Mouse (Mus musculus): ENCODE results near the gene Adamts15. TPM values are rescaled to one million over a fixed set of nuclear protein-coding genes. Genes with fewer than 3 reads are reported as not detected.

The Adamts15 gene
- polyA plus RNA-seq, 1 experiment from 2014 or later = 1.6 TPM

DNA sequence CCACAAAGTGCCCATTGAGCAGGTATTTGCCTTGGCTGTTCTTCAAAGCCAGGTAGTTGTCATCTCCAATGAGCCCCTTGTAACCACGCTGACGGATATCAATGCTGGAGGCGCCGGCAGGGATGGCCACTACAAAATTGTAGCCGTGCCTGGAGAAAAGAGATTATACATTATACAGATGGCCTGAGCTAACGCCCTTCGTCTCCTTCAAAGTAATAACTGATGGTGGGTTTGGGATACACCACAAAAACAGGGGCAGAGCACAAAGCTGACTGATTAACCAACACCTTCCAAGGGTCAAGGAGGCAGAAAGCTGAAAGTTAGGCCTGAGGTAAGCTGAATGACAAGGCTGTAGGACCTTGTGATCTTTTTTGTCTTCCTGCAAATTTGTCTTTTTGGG lies 19.6 kb downstream of the Adamts15 start:
- Histone ChIP-seq H3K9ac (no peak overlapping the region), H3K27me3 (no peaks in the 10 kb centered on the region), H3K9me3 (replicated peaks) (no peaks in the 10 kb centered on the region), H3K4me1 (no peaks in the 10 kb centered on the region), H3K4me3 (no peak overlapping the region), H3K27ac (no peak overlapping the region), H3K36me3 (ENCODE audit: poor library complexity, severe bottlenecking) (no peaks in the 10 kb centered on the region), H3K4me2 (no peak overlapping the region)
- 94% methylated on average over 7 of the region's 7 CpGs for WGBS
- no peak for ATAC-seq

DNA sequence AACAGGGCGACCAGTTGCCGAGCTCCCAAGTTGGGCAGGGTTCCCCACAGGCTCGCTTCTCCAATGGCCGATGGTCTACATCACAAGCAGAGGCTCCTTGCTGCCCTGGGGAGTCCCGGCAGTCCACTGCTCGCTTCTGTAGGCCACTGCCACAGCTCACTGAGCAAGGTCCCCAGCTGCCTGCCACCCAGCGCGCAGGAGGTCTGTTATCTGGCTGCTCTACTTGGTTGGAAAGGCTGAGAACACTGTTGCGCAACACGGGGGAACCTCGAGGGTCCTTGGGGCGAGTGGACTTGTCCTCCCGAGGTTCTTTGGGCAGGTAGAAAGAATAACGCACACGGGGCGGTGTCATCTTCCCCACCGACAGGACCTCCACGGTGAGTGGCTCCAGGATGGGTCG lies 20.1 kb downstream of the Adamts15 start:
- Histone ChIP-seq H3K9me3 (replicated peaks) (no peaks in the 10 kb centered on the region), H3K9ac (no peak overlapping the region), H3K36me3 (ENCODE audit: poor library complexity, severe bottlenecking) (no peaks in the 10 kb centered on the region), H3K4me3 (no peak overlapping the region), H3K27me3 (no peaks in the 10 kb centered on the region), H3K4me2 (no peak overlapping the region), H3K27ac (no peak overlapping the region), H3K4me1 (no peaks in the 10 kb centered on the region)
- no peak for ATAC-seq
- WGBS = 95% methylated on average over 19 of the region's 19 CpGs

DNA sequence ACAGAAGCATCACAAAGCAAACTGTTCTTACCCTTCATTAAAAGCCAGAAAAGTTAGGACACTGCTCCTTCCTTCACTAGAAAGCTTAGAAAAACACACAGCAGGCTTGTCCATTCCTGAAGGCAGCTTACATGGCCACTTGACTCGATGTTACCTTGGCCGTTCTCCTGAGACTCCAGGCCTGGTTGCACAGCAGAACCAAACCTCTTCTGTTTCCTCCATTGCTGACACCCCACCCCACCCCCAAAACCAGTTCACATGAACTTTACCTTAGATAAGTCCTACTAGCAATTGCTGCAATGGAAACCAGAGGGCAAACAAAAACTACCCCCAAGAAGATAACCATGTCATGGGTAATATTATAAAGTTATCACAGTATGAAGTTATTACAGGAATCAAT lies 25.1 kb downstream of the Adamts15 start:
- no peaks in the 10 kb centered on the region for H3K36me3 ChIP-seq (ENCODE audit: poor library complexity, severe bottlenecking)
- no peak overlapping the region for H3K4me2 ChIP-seq
- WGBS = 77% methylated on average over 2 of the region's 2 CpGs
- ATAC-seq = no peak
- no peak overlapping the region for H3K4me3 ChIP-seq
- H3K27ac ChIP-seq = no peak overlapping the region
- no peaks in the 10 kb centered on the region for H3K9me3 ChIP-seq (replicated peaks)
- H3K27me3 ChIP-seq = no peaks in the 10 kb centered on the region
- peaks cover 7% of the 10 kb centered on the region; the same call in 1 of the 2 replicates for H3K4me1 ChIP-seq
- no peak overlapping the region for H3K9ac ChIP-seq

DNA sequence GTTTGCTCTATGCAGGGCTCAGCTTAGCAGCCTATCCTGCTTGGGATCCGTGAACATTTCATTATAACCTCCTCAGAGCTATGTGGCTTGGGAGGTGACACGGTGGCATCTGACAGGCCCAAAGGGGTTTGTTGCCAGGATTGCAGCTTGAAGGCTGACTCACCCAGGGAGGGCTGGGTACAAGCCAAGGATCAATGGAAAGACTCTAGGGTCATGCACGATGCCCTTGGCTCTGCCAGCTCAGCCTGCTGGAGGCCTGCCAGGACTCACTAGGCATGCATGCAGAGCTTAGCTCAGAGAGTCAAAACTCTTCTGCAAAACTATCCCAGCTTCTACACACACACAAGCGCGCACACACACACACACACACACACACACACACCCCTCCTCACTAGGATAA lies 25.5 kb downstream of the Adamts15 start:
- ATAC-seq = no peak
- 69% methylated on average over 5 of the region's 5 CpGs for WGBS
- H3K9me3 ChIP-seq (replicated peaks) = no peaks in the 10 kb centered on the region
- H3K4me3 ChIP-seq = no peak overlapping the region
- no peak overlapping the region for H3K9ac ChIP-seq
- H3K36me3 ChIP-seq (ENCODE audit: poor library complexity, severe bottlenecking) = no peaks in the 10 kb centered on the region
- peaks cover 7% of the 10 kb centered on the region; the same call in 1 of the 2 replicates for H3K4me1 ChIP-seq
- H3K27ac ChIP-seq = no peak overlapping the region
- no peak overlapping the region for H3K4me2 ChIP-seq
- no peaks in the 10 kb centered on the region for H3K27me3 ChIP-seq

DNA sequence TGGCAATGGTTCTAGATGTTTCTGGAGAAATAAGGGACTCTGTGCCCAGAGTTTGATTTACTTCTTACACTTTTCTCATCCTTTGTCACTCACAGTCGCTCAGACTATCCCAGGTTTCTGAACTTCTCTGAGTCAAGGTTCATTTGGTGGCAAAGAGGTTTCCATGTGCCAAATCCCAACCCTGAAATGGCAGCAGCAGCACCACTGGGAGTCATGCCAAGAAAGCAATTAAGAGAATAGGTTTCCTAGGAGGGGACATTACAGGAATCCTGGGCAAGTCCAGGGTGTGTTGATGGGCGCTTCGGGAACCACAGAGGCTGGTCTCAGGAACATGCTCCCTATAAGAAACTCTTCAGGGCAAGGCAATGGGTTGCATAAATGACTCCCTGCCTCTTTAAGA lies 26.6 kb downstream of the Adamts15 start:
- no peak overlapping the region for H3K27ac ChIP-seq
- H3K4me1 ChIP-seq = peaks cover 7% of the 10 kb centered on the region; the same call in 1 of the 2 replicates
- H3K36me3 ChIP-seq (ENCODE audit: poor library complexity, severe bottlenecking) = no peaks in the 10 kb centered on the region
- no peak overlapping the region for H3K9ac ChIP-seq
- 70% methylated on average over 3 of the region's 3 CpGs for WGBS
- no peaks in the 10 kb centered on the region for H3K27me3 ChIP-seq
- no peaks in the 10 kb centered on the region for H3K9me3 ChIP-seq (replicated peaks)
- no peak for ATAC-seq
- H3K4me3 ChIP-seq = no peak overlapping the region
- H3K4me2 ChIP-seq = no peak overlapping the region

DNA sequence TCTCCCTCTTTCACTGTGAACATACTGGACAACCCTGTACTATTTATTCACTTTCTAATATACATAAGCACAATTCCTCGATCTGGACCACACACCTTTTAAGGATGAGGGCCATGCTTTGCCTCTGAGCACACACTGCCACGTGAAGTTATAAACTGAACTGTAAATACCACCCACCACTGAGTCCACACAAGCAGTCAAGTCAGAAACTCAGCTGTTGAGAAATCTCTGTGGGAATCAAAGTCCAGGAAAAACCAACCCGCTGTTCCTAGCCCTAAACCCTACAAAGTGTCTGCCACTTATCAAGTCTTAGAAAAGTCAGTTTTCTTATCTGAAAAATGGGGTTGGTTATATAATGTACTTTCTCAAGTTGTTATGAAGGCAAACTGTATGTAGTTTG lies 36.0 kb downstream of the Adamts15 start:
- Histone ChIP-seq H3K27ac (no peak overlapping the region), H3K36me3 (ENCODE audit: poor library complexity, severe bottlenecking) (no peaks in the 10 kb centered on the region), H3K4me3 (no peak overlapping the region), H3K9me3 (replicated peaks) (no peaks in the 10 kb centered on the region), H3K4me2 (no peak overlapping the region), H3K4me1 (no peaks in the 10 kb centered on the region), H3K9ac (no peak overlapping the region), H3K27me3 (no peaks in the 10 kb centered on the region)
- WGBS = 88% methylated on average over 3 of the region's 3 CpGs
- no peak for ATAC-seq

DNA sequence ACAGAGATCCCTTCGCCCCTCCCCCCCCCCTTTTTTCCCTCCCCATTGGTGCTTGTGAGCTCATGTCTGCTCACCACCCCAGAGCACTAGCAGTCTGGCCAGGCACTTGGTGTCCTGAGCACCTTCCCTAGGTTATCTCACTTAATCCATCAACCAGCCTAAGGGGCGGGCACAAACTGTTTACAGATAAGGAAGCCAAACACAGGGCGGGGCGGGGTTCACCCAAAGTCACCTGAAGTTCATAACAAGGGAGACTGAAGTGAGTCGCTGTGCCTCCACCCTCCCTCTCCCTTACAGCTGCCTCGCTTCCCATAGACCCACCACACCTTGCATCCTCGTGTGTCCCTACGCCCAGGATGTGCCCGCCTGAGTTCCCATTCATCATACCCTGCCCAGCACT lies 41.7 kb downstream of the Adamts15 start:
- ATAC-seq = no peak
- WGBS = 88% methylated on average over 9 of the region's 9 CpGs

DNA sequence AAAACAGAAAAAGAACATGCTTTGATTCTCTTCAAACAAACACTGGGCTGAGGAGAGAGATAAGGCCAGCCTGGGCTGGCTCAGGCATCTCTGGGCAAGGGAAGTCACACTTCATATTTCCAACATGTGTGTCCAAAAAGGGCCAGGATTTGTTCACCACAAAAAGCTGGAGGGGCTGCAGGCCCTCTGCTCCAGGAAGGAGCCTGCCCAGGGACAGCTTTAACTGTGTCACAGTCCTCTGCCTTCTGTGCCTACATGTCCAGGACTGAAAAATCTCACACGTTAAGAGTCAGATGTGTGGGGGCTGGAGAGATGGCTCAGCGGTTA lies 42.3 kb downstream of the Adamts15 start:
- no peak for ATAC-seq
- 93% methylated on average over 2 of the region's 2 CpGs for WGBS
- Histone ChIP-seq H3K4me3 (no peak overlapping the region), H3K9me3 (replicated peaks) (no peaks in the 10 kb centered on the region), H3K27ac (no peak overlapping the region), H3K36me3 (ENCODE audit: poor library complexity, severe bottlenecking) (no peaks in the 10 kb centered on the region), H3K4me1 (no peaks in the 10 kb centered on the region), H3K9ac (no peak overlapping the region), H3K27me3 (no peaks in the 10 kb centered on the region), H3K4me2 (no peak overlapping the region)

More for the DNA sequence above, 41.7 kb downstream of the Adamts15 start:
- Histone ChIP-seq H3K9me3 (replicated peaks) (no peaks in the 10 kb centered on the region), H3K27me3 (no peaks in the 10 kb centered on the region), H3K4me2 (no peak overlapping the region), H3K27ac (no peak overlapping the region), H3K4me3 (no peak overlapping the region), H3K4me1 (no peaks in the 10 kb centered on the region), H3K9ac (no peak overlapping the region), H3K36me3 (ENCODE audit: poor library complexity, severe bottlenecking) (no peaks in the 10 kb centered on the region)

DNA sequence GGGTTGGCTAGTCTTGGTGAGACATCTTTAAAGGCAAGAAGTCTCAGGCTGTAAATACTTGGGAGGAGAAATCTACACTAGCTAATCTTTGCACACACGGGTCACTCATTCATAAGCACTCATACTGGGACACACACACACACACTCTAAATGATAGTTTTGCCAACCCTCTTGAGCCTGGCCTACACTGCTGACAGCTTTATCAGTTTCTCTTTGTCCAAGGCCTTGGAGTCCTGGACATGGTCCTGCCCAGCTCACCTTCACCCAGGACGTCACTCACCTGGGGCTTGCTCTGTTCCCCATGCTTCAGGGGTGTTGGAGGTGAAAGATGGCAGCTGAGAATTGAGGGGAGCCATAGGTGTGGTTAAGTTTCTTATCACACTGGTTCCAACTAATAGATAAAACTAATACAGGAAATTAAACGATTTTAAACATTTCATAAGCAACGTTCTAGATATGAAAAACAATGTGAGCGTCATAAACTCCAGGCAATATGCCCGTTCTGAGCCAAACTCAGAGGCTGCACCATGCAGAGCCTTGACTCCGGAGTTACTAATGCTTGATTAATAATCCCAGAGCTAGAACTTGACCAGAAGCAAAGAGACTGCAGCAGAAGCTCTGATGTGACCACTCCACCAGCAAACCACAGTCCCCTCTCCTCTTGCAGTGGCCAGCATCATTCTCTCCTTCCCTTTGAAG lies 42.9 kb downstream of the Adamts15 start:
- H3K4me2 ChIP-seq = no peak overlapping the region
- H3K27ac ChIP-seq = no peak overlapping the region
- no peak for ATAC-seq
- 88% methylated on average over 7 of the region's 7 CpGs for WGBS
- no peaks in the 10 kb centered on the region for H3K9me3 ChIP-seq (replicated peaks)
- no peaks in the 10 kb centered on the region for H3K27me3 ChIP-seq
- H3K9ac ChIP-seq = no peak overlapping the region
- H3K4me1 ChIP-seq = no peaks in the 10 kb centered on the region
- H3K4me3 ChIP-seq = no peak overlapping the region
- H3K36me3 ChIP-seq (ENCODE audit: poor library complexity, severe bottlenecking) = no peaks in the 10 kb centered on the region

DNA sequence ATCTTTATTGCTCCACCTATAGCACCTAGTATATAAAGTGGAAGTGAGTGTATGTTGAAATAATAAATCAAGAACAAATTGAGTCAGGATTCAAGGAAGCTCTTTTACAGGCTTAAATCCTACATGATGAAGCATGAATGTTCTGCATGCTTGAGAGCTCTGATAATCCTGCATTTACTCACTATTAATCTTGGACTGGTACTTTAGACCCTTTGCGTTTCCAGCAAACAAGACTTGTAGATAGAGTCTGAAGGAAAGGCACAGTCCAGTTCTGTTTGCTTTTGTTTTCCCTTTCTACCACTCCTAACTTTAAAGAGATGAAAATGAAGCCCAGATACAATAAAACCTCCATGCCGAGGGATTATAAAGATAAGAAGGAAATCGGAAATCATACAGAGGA lies 45.7 kb downstream of the Adamts15 start:
- WGBS = 71% methylated on average over 3 of the region's 3 CpGs
- Histone ChIP-seq H3K9me3 (replicated peaks) (no peaks in the 10 kb centered on the region), H3K4me1 (no peaks in the 10 kb centered on the region), H3K4me2 (no peak overlapping the region), H3K4me3 (no peak overlapping the region), H3K27me3 (no peaks in the 10 kb centered on the region), H3K9ac (no peak overlapping the region), H3K27ac (no peak overlapping the region), H3K36me3 (ENCODE audit: poor library complexity, severe bottlenecking) (no peaks in the 10 kb centered on the region)
- no peak for ATAC-seq

DNA sequence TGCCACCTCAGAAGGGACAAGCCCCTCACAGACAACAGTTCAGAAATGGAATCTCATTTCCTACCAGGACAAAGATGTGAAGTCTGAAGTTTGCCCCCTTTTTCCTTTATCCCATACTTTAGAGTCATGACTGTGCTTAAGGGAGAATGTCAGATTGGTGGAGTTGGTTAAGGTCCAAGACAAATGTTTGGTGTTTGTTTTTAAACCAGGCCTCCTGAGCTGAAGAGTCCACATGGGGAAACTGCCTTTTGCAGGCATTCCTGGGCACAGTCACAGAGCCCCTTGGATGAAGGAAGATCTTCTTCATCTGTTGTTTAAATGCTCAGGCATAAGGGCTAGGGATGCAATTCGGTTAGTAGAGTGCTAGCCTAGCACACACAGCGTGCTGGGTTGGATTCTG lies 66.4 kb downstream of the Adamts15 start:
- Histone ChIP-seq H3K4me3 (no peak overlapping the region), H3K9me3 (replicated peaks) (no peaks in the 10 kb centered on the region), H3K27me3 (no peaks in the 10 kb centered on the region), H3K9ac (no peak overlapping the region), H3K4me1 (no peaks in the 10 kb centered on the region), H3K4me2 (no peak overlapping the region), H3K27ac (no peak overlapping the region), H3K36me3 (ENCODE audit: poor library complexity, severe bottlenecking) (no peaks in the 10 kb centered on the region)
- no peak for ATAC-seq
- WGBS = 81% methylated on average over 2 of the region's 2 CpGs

DNA sequence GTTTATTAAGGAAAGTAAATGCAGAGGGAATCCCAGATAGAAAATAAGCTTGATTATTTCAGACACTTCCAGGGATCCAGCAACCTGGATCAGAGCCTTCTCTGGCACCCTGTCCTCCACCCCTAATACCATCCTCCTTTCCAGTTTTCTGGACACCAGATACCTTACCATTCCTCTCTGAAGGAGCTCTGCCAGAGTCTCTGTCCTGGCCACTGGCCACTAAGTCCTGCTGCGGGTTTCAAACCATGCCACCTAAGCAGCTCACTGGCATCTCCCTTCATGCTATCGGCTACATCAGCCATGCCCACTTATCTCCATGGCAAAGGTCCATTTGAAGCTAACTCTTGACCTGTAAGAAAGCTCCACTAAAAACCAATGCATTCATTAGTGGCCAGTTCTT lies 70.4 kb downstream of the Adamts15 start:
- WGBS = 87% methylated on average over 2 of the region's 2 CpGs
- Histone ChIP-seq H3K9me3 (replicated peaks) (no peaks in the 10 kb centered on the region), H3K36me3 (ENCODE audit: poor library complexity, severe bottlenecking) (no peaks in the 10 kb centered on the region), H3K27me3 (no peaks in the 10 kb centered on the region), H3K27ac (no peak overlapping the region), H3K9ac (no peak overlapping the region), H3K4me1 (no peaks in the 10 kb centered on the region), H3K4me3 (no peak overlapping the region), H3K4me2 (no peak overlapping the region)
- no peak for ATAC-seq

DNA sequence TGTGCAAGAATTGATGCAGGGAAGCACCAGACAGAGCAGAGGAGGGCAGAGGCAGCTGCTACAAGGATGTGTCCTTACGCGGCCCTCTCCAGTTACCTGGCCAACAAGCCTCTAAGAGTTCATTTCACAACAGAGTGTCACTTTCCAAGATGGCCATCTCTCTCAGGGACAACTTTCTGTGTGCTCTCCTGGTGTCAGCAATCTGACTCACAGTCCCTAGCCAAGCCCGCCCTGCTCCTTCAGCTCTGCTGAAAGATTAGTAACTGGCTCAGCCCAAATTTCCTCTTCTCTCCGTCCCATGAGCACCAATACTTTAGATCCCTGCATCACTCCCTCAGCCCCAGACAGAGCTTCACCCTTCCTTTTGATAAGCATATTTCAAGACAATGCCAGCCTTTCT lies 72.3 kb downstream of the Adamts15 start:
- Histone ChIP-seq H3K4me3 (no peak overlapping the region), H3K9me3 (replicated peaks) (no peaks in the 10 kb centered on the region), H3K27ac (no peak overlapping the region), H3K9ac (no peak overlapping the region), H3K27me3 (no peaks in the 10 kb centered on the region), H3K36me3 (ENCODE audit: poor library complexity, severe bottlenecking) (no peaks in the 10 kb centered on the region), H3K4me1 (no peaks in the 10 kb centered on the region), H3K4me2 (no peak overlapping the region)
- 83% methylated on average over 4 of the region's 4 CpGs for WGBS
- no peak for ATAC-seq
